Mouse (Mus musculus) layer of hippocampus, postnatal 36 days (tissue): ENCODE data around the gene Klrk1. TPM values are rescaled to one million over a fixed set of nuclear protein-coding genes. Genes with fewer than 3 reads are reported as not detected.
"Not testable (repeated sequence)": the region's sequence is repeated elsewhere in the genome, so short reads cannot be mapped to it uniquely, and the experiment has no call there.

Source experiments
- DNase-seq, 2 experiments: peaks; one replicate each; pipeline ENCODE4 v3.0.0; 2022
- total RNA-seq, 2 experiments: library from RNA; stranded (reverse); gene quantifications; 2 replicates each; pipeline ENCODE4 v1.2.3; 2021

Klrk1 gene
- not detected for total RNA-seq

- DNase-seq: no peak
Observed at GRCm38 (mm10) chr6:129623735-129624134, at the start of gene Klrk1. Gene Klrk1 (minus strand): TSS chr6:129623864.

- not testable (repeated sequence) for DNase-seq
Observed at GRCm38 (mm10) chr6:129661301-129661700, 37.6 kb upstream of the Klrk1 start.

GRCm38 (mm10) chr6:129660589-129660988 lies 36.9 kb upstream of the Klrk1 start, which contains the start of gene Klrc2:
Gene Klrc2 (minus strand): TSS chr6:129660689.
- DNase-seq: not testable (repeated sequence)

GRCm38 (mm10) chr6:129644054-129644453 lies 20.4 kb upstream of the Klrk1 start:
- DNase-seq: not testable (repeated sequence)

GRCm38 (mm10) chr6:129643237-129643636 lies 19.6 kb upstream of the Klrk1 start, which contains the start of gene Klrc3:
Gene Klrc3 (minus strand): TSS chr6:129643337.
- not testable (repeated sequence) for DNase-seq

- DNase-seq: not testable (repeated sequence)
Observed at GRCm38 (mm10) chr6:129631046-129631445, 7.4 kb upstream of the Klrk1 start.

- DNase-seq: no peak
Observed at GRCm38 (mm10) chr6:129608372-129608771, 15.3 kb downstream of the Klrk1 start.

GRCm38 (mm10) chr6:129591508-129591907 lies 32.2 kb downstream of the Klrk1 start, which contains the start of gene Klrd1:
Gene Klrd1 (plus strand): TSS chr6:129591782.
- DNase-seq: no peak

- DNase-seq: no peak
Observed at GRCm38 (mm10) chr6:129583014-129583413, 40.6 kb downstream of the Klrk1 start.

GRCm38 (mm10) chr6:129581896-129582295 lies 41.8 kb downstream of the Klrk1 start:
- no peak for DNase-seq

- no peak for DNase-seq
Observed at GRCm38 (mm10) chr6:129581274-129581673, 42.4 kb downstream of the Klrk1 start.

- DNase-seq: no peak
Observed at GRCm38 (mm10) chr6:129577605-129578004, 46.1 kb downstream of the Klrk1 start, which contains the start of gene Klre1. Gene Klre1 (plus strand): TSS chr6:129577905.

- DNase-seq: no peak
Observed at GRCm38 (mm10) chr6:129575315-129575714, 48.3 kb downstream of the Klrk1 start.

- DNase-seq: no peak
Observed at GRCm38 (mm10) chr6:129565257-129565656, 58.4 kb downstream of the Klrk1 start.

Other genes with a start within 250 kb of the Klrk1 start
- gene Clec12b, start 238.0 kb downstream of the Klrk1 start, total RNA-seq: not detected
- gene Clec1b, start 226.6 kb downstream of the Klrk1 start, total RNA-seq: not detected
- not detected for gene Clec9a, start 215.0 kb downstream of the Klrk1 start, total RNA-seq
- 1 to 10 TPM; 3.6 to 4.1 TPM for gene Clec1a, start 171.9 kb downstream of the Klrk1 start, total RNA-seq
- gene Olr1, start 116.7 kb downstream of the Klrk1 start, total RNA-seq: not detected
- gene Tmem52b, start 111.3 kb downstream of the Klrk1 start, total RNA-seq: not detected
- gene Gabarapl1, start 90.7 kb downstream of the Klrk1 start, total RNA-seq: 100 to 1,000 TPM; 613 to 662 TPM
- gene Klre1, start 46.0 kb downstream of the Klrk1 start, total RNA-seq: not detected
- gene Klrd1, start 32.1 kb downstream of the Klrk1 start, total RNA-seq: not detected
- not detected for gene Klrc3, start 19.5 kb upstream of the Klrk1 start, total RNA-seq
- not detected for gene Klrc2, start 36.8 kb upstream of the Klrk1 start, total RNA-seq
- not detected for gene Klrc1, start 55.1 kb upstream of the Klrk1 start, total RNA-seq
- gene Klri1, start 93.3 kb upstream of the Klrk1 start, total RNA-seq: not detected
- gene Klri2, start 116.6 kb upstream of the Klrk1 start, total RNA-seq: not detected
- gene Gm156, start 160.4 kb upstream of the Klrk1 start, total RNA-seq: not detected
- not detected for gene Gm17631, start 238.8 kb upstream of the Klrk1 start, total RNA-seq